Mouse (Mus musculus): ENCODE measurements around the gene Cip2a. TPM values are rescaled to one million over a fixed set of nuclear protein-coding genes. Genes with fewer than 3 reads are reported as not detected.

The Cip2a gene
- polyA plus RNA-seq (2015; fragmentation: Nextera tagmentation; extraction: Ambion mirVana), result 28.2 and 29.6 TPM in 2 replicates

GRCm38 (mm10) chr16:48993559-48994342, at the start of gene Cip2a, which contains the start of gene Dzip3:
Cip2a (plus strand) TSS chr16:48994185.
Dzip3 (minus strand) TSS chr16:48994165.
- peak within 1 kb of the TSS; percentile 86 for H3K4me3 ChIP-seq
- peak within 1 kb of the TSS; percentile 94 for H3K27ac ChIP-seq
- H3K36me3 ChIP-seq, result peaks cover 8% of the 10 kb centered on the region
- H3K4me2 ChIP-seq (replicated peaks), result peak within 1 kb of the TSS; percentile 83
- peak; percentile 99 for ATAC-seq (ENCODE audit: low FRiP score, low read depth)
- H3K9me3 ChIP-seq, result no peaks in the 10 kb centered on the region
- WGBS, result under 1% methylated on average over 74 of the region's 74 CpGs
- H3K4me1 ChIP-seq, result peaks cover 24% of the 10 kb centered on the region
- peak within 1 kb of the TSS; percentile 95 for H3K9ac ChIP-seq
- H3K27me3 ChIP-seq, result no peaks in the 10 kb centered on the region

DNA sequence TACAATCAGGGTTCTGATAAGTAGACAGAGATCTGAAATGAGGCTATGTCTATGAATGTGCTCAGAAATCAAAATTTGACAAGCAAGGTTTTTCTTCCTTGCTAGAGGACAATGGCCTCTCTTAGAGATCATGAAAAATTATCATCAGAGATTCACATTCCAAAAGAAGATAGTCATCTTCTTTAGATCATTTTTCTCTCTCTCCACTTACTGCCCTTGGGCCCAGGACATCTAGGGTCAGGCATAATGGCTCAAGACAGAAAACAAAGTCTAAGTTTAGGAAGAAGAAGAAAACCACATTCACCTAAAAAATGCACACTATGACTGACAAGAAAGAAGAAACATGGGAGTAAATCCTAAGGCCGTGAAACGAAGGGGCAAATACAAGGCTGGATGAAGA, 21.0 kb upstream of the Cip2a start:
- Histone ChIP-seq H3K27ac (no peak overlapping the region), H3K36me3 (peaks cover 19% of the 10 kb centered on the region), H3K27me3 (no peaks in the 10 kb centered on the region), H3K4me1 (no peaks in the 10 kb centered on the region), H3K9ac (no peak overlapping the region), H3K4me3 (no peak overlapping the region), H3K4me2 (replicated peaks) (no peak overlapping the region), H3K9me3 (no peaks in the 10 kb centered on the region)
- 97% methylated on average over 2 of the region's 2 CpGs for WGBS
- ATAC-seq (ENCODE audit: low FRiP score, low read depth), result no peak

DNA sequence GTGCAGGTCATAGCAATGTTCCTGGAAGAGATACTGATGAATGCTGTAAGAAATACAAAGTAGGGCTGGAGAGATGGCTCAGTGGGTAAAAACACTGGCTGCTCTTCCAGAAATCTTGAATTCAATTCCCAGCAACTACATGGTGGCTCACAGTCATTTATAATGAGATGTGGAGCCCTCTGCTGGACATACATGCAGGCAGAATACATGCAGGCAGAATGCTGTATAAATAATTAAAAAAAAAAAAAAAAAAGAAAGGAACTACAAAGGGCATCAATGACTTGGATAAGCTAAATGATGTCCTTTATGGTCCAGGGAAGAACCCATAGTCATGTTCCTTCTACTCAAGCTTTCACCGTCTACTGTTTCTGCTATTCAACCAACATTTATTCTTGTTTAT, 20.4 kb upstream of the Cip2a start:
- Histone ChIP-seq H3K4me3 (no peak overlapping the region), H3K27me3 (no peaks in the 10 kb centered on the region), H3K36me3 (peaks cover 24% of the 10 kb centered on the region), H3K4me2 (replicated peaks) (no peak overlapping the region), H3K4me1 (no peaks in the 10 kb centered on the region), H3K9ac (no peak overlapping the region), H3K9me3 (no peaks in the 10 kb centered on the region), H3K27ac (no peak overlapping the region)
- no peak for ATAC-seq (ENCODE audit: low FRiP score, low read depth)
- 98% methylated on average over 1 of the region's 1 CpGs for WGBS

- Histone ChIP-seq H3K9ac (no peak overlapping the region), H3K36me3 (peaks cover 26% of the 10 kb centered on the region), H3K9me3 (no peaks in the 10 kb centered on the region), H3K27ac (no peak overlapping the region), H3K27me3 (no peaks in the 10 kb centered on the region), H3K4me3 (no peak overlapping the region), H3K4me2 (replicated peaks) (no peak overlapping the region), H3K4me1 (peaks cover 4% of the 10 kb centered on the region; the same call in 1 of the 2 replicates)
- ATAC-seq (ENCODE audit: low FRiP score, low read depth), result no peak
These were observed 14.0 kb upstream of the Cip2a start for GRCm38 (mm10) chr16:48979965-48980364.

DNA sequence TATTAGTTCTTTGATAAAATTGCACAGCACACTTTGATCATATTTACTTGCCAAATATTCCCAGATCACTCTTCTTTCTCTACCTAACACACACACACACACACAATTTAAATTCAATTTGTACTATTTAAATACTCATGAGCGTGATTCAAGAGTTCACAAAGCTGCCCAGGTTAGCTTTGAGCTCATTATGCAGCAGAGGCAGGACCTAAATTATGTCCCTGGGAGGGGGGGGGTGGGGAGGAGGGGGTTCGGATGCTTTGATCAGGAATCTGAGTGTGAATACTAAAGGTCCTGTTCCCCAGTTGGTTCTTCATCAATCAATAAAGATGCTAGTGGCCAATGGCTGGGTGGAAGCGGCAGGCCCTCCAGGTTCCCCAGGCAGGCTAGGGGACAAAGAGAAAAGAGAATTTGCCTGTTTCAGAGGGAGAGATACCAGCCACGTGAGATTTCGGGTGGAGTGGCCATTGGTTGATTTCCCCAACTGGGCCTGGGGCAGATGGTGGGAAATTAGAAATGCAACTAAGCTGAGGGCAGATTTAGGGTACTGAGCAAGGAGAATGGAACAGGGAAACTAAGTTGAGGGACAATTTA, 8.9 kb upstream of the Cip2a start:
- H3K27ac ChIP-seq, result no peak overlapping the region
- H3K9me3 ChIP-seq, result no peaks in the 10 kb centered on the region
- H3K27me3 ChIP-seq, result no peaks in the 10 kb centered on the region
- 39% methylated on average over 5 of the region's 5 CpGs for WGBS
- no peak overlapping the region for H3K4me3 ChIP-seq
- H3K9ac ChIP-seq, result no peak overlapping the region
- H3K4me1 ChIP-seq, result peaks cover 4% of the 10 kb centered on the region; the same call in 1 of the 2 replicates
- no peak for ATAC-seq (ENCODE audit: low FRiP score, low read depth)
- peaks cover 9% of the 10 kb centered on the region for H3K36me3 ChIP-seq
- no peak overlapping the region for H3K4me2 ChIP-seq (replicated peaks)

DNA sequence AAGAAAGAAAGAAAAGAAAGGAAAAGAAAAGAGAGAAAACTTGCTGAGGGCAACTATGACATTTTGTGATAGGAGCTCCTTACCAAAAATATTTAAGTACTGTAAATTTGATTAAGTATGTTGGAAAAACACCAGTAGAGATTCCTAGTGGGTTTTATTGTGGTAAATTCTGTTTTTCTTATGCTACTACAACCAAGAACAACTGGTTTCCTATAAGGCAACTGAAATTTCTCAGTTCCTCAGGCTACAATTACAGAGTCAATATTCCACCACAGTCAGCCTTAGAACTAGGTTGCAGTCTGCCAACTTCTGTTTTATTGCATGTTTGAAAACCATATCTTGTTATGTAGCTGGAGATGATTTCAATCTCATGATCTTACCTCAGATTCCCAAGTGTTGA, 4.3 kb upstream of the Cip2a start:
- no peaks in the 10 kb centered on the region for H3K27me3 ChIP-seq
- no peak overlapping the region for H3K4me3 ChIP-seq

GRCm38 (mm10) chr16:48992437-48993230, 1.4 kb upstream of the Cip2a start:
- 50% methylated on average over 10 of the region's 10 CpGs for WGBS
- peak overlapping the region; percentile 95 for H3K9ac ChIP-seq

More for the DNA sequence above, 4.3 kb upstream of the Cip2a start:
- ATAC-seq (ENCODE audit: low FRiP score, low read depth), result no peak
- peaks cover 3% of the 10 kb centered on the region for H3K36me3 ChIP-seq
- H3K27ac ChIP-seq, result no peak overlapping the region
- no peak overlapping the region for H3K9ac ChIP-seq
- H3K9me3 ChIP-seq, result no peaks in the 10 kb centered on the region
- no peak overlapping the region for H3K4me2 ChIP-seq (replicated peaks)
- H3K4me1 ChIP-seq, result peaks cover 8% of the 10 kb centered on the region

GRCm38 (mm10) chr16:48993231-48993558, 790 bp upstream of the Cip2a start:
- Histone ChIP-seq H3K27ac (peak overlapping the region; percentile 94), H3K27me3 (no peaks in the 10 kb centered on the region), H3K9me3 (no peaks in the 10 kb centered on the region), H3K4me2 (replicated peaks) (peak overlapping the region; percentile 72), H3K36me3 (peaks cover 8% of the 10 kb centered on the region), H3K4me3 (peak overlapping the region; percentile 86), H3K4me1 (peaks cover 24% of the 10 kb centered on the region), H3K9ac (peak overlapping the region; percentile 95)
- 3% methylated on average over 9 of the region's 9 CpGs for WGBS
- ATAC-seq (ENCODE audit: low FRiP score, low read depth), result no peak

More at GRCm38 (mm10) chr16:48992437-48993230, 1.4 kb upstream of the Cip2a start:
- H3K36me3 ChIP-seq, result peaks cover 8% of the 10 kb centered on the region
- H3K4me2 ChIP-seq (replicated peaks), result peak overlapping the region; percentile 72
- no peak overlapping the region for H3K27ac ChIP-seq
- H3K9me3 ChIP-seq, result no peaks in the 10 kb centered on the region
- peak overlapping the region; percentile 86 for H3K4me3 ChIP-seq
- peaks cover 24% of the 10 kb centered on the region for H3K4me1 ChIP-seq
- no peak for ATAC-seq (ENCODE audit: low FRiP score, low read depth)
- H3K27me3 ChIP-seq, result no peaks in the 10 kb centered on the region

DNA sequence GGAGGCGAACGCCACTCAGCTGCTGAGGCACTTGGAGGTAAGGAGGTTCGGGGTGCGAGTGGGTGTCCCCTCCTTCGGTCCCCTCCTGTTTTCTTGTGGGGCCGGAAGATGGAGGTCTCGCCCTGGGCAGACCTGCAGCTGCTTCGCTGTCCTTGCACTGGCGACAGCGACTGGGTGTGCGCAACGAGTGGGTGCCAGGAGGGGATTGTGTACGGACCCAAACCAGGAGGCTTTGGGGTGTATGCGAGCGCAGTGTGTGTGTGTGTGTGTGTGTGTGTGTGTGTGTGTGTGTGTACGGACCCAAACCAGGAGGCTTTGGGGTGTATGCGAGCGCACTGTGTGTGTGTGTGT, 333 bp downstream of the Cip2a start:
- peak overlapping the region; percentile 82 for H3K9ac ChIP-seq
- H3K4me2 ChIP-seq (replicated peaks), result peak overlapping the region; percentile 83
- ATAC-seq (ENCODE audit: low FRiP score, low read depth), result peak; percentile 34; the same call in 1 of the 2 replicates
- WGBS, result 0% methylated on average over 18 of the region's 18 CpGs
- H3K27me3 ChIP-seq, result no peaks in the 10 kb centered on the region
- peaks cover 24% of the 10 kb centered on the region for H3K4me1 ChIP-seq
- peak overlapping the region; percentile 86 for H3K4me3 ChIP-seq
- H3K27ac ChIP-seq, result 0 out of 2 replicates have a peak overlapping the region, but pooled peaks have one; percentile 22
- H3K9me3 ChIP-seq, result no peaks in the 10 kb centered on the region
- peaks cover 9% of the 10 kb centered on the region for H3K36me3 ChIP-seq

GRCm38 (mm10) chr16:49004151-49004550, 10.2 kb downstream of the Cip2a start:
- no peaks in the 10 kb centered on the region for H3K27me3 ChIP-seq
- H3K9me3 ChIP-seq, result no peaks in the 10 kb centered on the region
- H3K36me3 ChIP-seq, result peaks cover 45% of the 10 kb centered on the region
- ATAC-seq (ENCODE audit: low FRiP score, low read depth), result no peak
- WGBS, result 95% methylated on average over 5 of the region's 5 CpGs
- H3K9ac ChIP-seq, result no peak overlapping the region
- H3K4me3 ChIP-seq, result no peak overlapping the region
- no peaks in the 10 kb centered on the region for H3K4me1 ChIP-seq
- no peak overlapping the region for H3K27ac ChIP-seq
- no peak overlapping the region for H3K4me2 ChIP-seq (replicated peaks)

DNA sequence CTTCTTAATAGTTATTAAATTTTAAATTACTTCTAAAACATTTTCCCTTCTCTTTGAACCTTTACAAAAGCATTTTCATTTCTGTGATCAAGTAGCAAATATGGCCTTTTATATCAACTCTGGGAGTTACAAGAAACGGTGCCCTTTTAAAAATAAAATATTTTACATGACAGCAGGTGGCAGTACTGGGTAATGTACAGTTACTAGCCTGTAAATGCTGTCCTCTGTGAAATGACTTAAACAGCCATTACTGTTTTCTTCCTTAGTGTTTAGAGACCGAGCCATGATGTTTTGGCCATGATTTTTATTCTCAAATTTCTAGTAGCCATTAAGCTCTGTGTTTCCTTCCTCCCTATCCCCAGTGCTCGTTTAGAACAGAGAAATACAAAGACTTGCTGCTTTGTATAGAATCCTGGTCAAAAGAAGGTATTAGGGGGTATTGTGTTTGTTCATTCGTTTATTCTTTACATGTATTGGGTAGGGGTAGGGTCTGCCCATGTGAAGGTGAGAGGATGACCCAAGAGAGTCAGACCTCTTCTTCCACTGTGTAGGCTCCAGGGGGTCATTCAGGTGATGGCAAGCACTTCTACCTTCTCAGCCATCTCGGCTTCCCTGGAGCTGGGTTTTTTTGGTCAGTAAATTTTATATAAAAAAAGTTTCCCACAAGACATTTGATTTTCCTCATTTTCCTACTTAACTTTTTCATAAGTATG, 22.8 kb downstream of the Cip2a start:
- Histone ChIP-seq H3K9ac (no peak overlapping the region), H3K4me1 (no peaks in the 10 kb centered on the region), H3K27me3 (no peaks in the 10 kb centered on the region), H3K27ac (no peak overlapping the region), H3K9me3 (no peaks in the 10 kb centered on the region), H3K36me3 (peaks cover 29% of the 10 kb centered on the region), H3K4me3 (no peak overlapping the region), H3K4me2 (replicated peaks) (no peak overlapping the region)
- ATAC-seq (ENCODE audit: low FRiP score, low read depth), result no peak
- 61% methylated on average over 5 of the region's 5 CpGs for WGBS
